Mouse (Mus musculus) heart, postnatal 0 days (tissue): ENCODE results near the gene Slc9a5.

Experiments used
- CTCF ChIP-seq: IDR thresholded peaks from 2 replicates; pipeline ENCODE4 v1.5.1; 2016; ENCODE audit warnings: antibody characterized with exemption, control low read depth, low read depth
- EP300 ChIP-seq: IDR thresholded peaks from 2 replicates; pipeline ENCODE4 v1.6.1; 2016; ENCODE audit warnings: antibody characterized with exemption, low read depth

- TF ChIP-seq CTCF (peak; percentile 56), EP300 (no peak)
Observed at GRCm38 (mm10) chr8:105326141-105326672, 22.4 kb upstream of the Slc9a5 start, which contains the start of the genes Lrrc29 and Tmem208.
